Comparison of ENCODE assay signal across 12 mouse cellular contexts in genomic region chr1:36904084-36904451, GRCm38 (mm10). TPM values are rescaled to one million over a fixed set of nuclear protein-coding genes. Genes with fewer than 3 reads are reported as not detected.
DNase-seq lines count a peak whose midpoint lies in the region; ATAC-seq and TF ChIP-seq lines count a peak whose summit lies in the region.
"Had no signal": no experiment of that assay in that cellular context is flagged by ENCODE, and none has a peak within 500 bp of the region (broad histone marks: within the 10 kb centered on the region; RNA-seq: fewer than 3 reads in every experiment).

No protein-coding gene starts in this region.

- ATAC-seq in forebrain, embryonic 16.5 days: 0 out of 2 replicates have a peak, but pooled peaks have one; percentile 6
- ATAC-seq in forebrain, embryonic 12.5 days (ENCODE audit: low FRiP score): no peak

- H3K4me3 ChIP-seq in forebrain, embryonic 16.5 days (replicated peaks; ENCODE audit: low read length): no peak overlapping the region
- no peak overlapping the region for H3K4me3 ChIP-seq in forebrain, embryonic 12.5 days (replicated peaks)
- no peak overlapping the region for H3K4me3 ChIP-seq in lung, adult 2 months (replicated peaks; ENCODE audit: extremely low read depth, low read depth, low read length)
- H3K4me3 ChIP-seq: erythroblast, embryonic 14.5 days; hindbrain, embryonic 13.5 days; limb, embryonic 13.5 days; midbrain, embryonic 15.5 days had no signal

- H3K9ac ChIP-seq in forebrain, embryonic 16.5 days (replicated peaks; ENCODE audit: low read depth, low read length): no peak overlapping the region
- no peak overlapping the region for H3K9ac ChIP-seq in forebrain, embryonic 12.5 days
- H3K9ac ChIP-seq: hindbrain, embryonic 13.5 days; limb, embryonic 13.5 days; midbrain, embryonic 15.5 days had no signal

- H3K9me3 ChIP-seq in forebrain, embryonic 16.5 days (ENCODE audit: control insufficient read depth, low read length): no peaks in the 10 kb centered on the region
- H3K9me3 ChIP-seq in forebrain, embryonic 12.5 days: no peaks in the 10 kb centered on the region
- H3K9me3 ChIP-seq: hindbrain, embryonic 13.5 days; limb, embryonic 13.5 days; midbrain, embryonic 15.5 days had no signal

- 0 out of 2 replicates have a peak, but pooled peaks have one; percentile 5 for TF ChIP-seq CTCF in lung, adult 2 months (IDR thresholded peaks at IDR 0.05; ENCODE audit: insufficient read depth, low read length)
- TF ChIP-seq CTCF in brain, embryonic 14.5 days (IDR thresholded peaks at IDR 0.05; ENCODE audit: borderline replicate concordance, extremely low read depth, insufficient read depth, insufficient read length): peak; percentile 35; the same call in 1 of the 2 replicates

- no peak for DNase-seq in lung, adult 2 months
- no peak for DNase-seq in lung, postnatal 36 days
- peak; percentile 35 for DNase-seq in CD4-positive helper T cell, adult 2 months (ENCODE audit: low read depth, low spot score)
- peak; percentile 30 for DNase-seq in brain, embryonic 14.5 days (ENCODE audit: low read depth)
- no peak for DNase-seq in frontal cortex, postnatal 14 days (ENCODE audit: low spot score in 2 of 2)
- no peak for DNase-seq in cerebellum, adult 9-10 months

- H3K27ac ChIP-seq in forebrain, embryonic 16.5 days (ENCODE audit: low read length): peak overlapping the region; percentile 53; the same call in 1 of the 2 replicates
- no peak overlapping the region for H3K27ac ChIP-seq in forebrain, embryonic 12.5 days
- H3K27ac ChIP-seq: hindbrain, embryonic 13.5 days; limb, embryonic 13.5 days; midbrain, embryonic 15.5 days had no signal

- no peaks in the 10 kb centered on the region for H3K27me3 ChIP-seq in forebrain, embryonic 16.5 days (replicated peaks; ENCODE audit: control insufficient read depth, insufficient read depth, low read length)
- H3K27me3 ChIP-seq in forebrain, embryonic 12.5 days: no peaks in the 10 kb centered on the region
- H3K27me3 ChIP-seq: hindbrain, embryonic 13.5 days; limb, embryonic 13.5 days; midbrain, embryonic 15.5 days had no signal

- H3K36me3 ChIP-seq in forebrain, embryonic 16.5 days (ENCODE audit: control insufficient read depth, insufficient read depth): no peaks in the 10 kb centered on the region
- H3K36me3 ChIP-seq in forebrain, embryonic 12.5 days (replicated peaks): no peaks in the 10 kb centered on the region
- H3K36me3 ChIP-seq: limb, embryonic 13.5 days; midbrain, embryonic 15.5 days had no signal

- peaks cover 14% of the 10 kb centered on the region for H3K4me1 ChIP-seq in forebrain, embryonic 16.5 days (replicated peaks; ENCODE audit: control insufficient read depth, insufficient read depth, low read length)
- H3K4me1 ChIP-seq in forebrain, embryonic 12.5 days: no peaks in the 10 kb centered on the region
- H3K4me1 ChIP-seq in lung, adult 2 months (ENCODE audit: control insufficient read depth, insufficient read depth, low read length): peaks cover 8% of the 10 kb centered on the region; the same call in 1 of the 2 replicates

- TF ChIP-seq POLR2A in lung, adult 2 months (IDR thresholded peaks at IDR 0.05; ENCODE audit: borderline replicate concordance, extremely low read depth, low read depth, low read length): no peak
- TF ChIP-seq POLR2A in brain, embryonic 14.5 days (IDR thresholded peaks at IDR 0.05; ENCODE audit: borderline replicate concordance, extremely low read depth, insufficient read depth, insufficient read length, poor library complexity, severe bottlenecking): no peak

- H3K4me2 ChIP-seq in forebrain, embryonic 16.5 days (ENCODE audit: low read length): no peak overlapping the region
- no peak overlapping the region for H3K4me2 ChIP-seq in forebrain, embryonic 12.5 days
- H3K4me2 ChIP-seq: hindbrain, embryonic 13.5 days; limb, embryonic 13.5 days; midbrain, embryonic 15.5 days had no signal

- WGBS in forebrain, embryonic 16.5 days: 51% methylated on average over 3 of the region's 3 CpGs
- 58% methylated on average over 3 of the region's 3 CpGs for WGBS in forebrain, embryonic 12.5 days
- 39% methylated on average over 3 of the region's 3 CpGs for WGBS in lung, adult 2 months

RNA-seq across cellular contexts. Expression of gene Tmem131, which starts 39.4 kb away (rescaled TPM):
- polyA plus RNA-seq in forebrain, embryonic 16.5 days (2015; fragmentation: Nextera tagmentation; extraction: Ambion mirVana): 14.2 and 14.4 TPM in 2 replicates
- polyA plus RNA-seq in forebrain, embryonic 12.5 days (2016; fragmentation: Nextera tagmentation; extraction: Ambion mirVana): 19.6 and 20.4 TPM in 2 replicates
- 18.0 and 20.5 TPM in 2 replicates for polyA plus RNA-seq in lung, adult 2 months (2012; rRNA removed)
- polyA plus RNA-seq in brain, embryonic 14.5 days (2012; rRNA removed): 28.5 and 48.1 TPM in 2 replicates

Comparison
In these comparisons a context has a peak if more than half of its experiments do, and no peak if none do; other contexts are left out.
1. DNase-seq: peak in CD4-positive helper T cell, adult 2 months (single experiment) and brain, embryonic 14.5 days (single experiment); none in lung, adult 2 months (single experiment), lung, postnatal 36 days (single experiment), frontal cortex, postnatal 14 days (0 of 2) and cerebellum, adult 9-10 months (single experiment).